Mouse (Mus musculus) embryonic fibroblast, embryonic 13.5 days (primary cell): ENCODE results near the gene Ergic1. TPM values are rescaled to one million over a fixed set of nuclear protein-coding genes. Genes with fewer than 3 reads are reported as not detected.

Source experiments
- H3K27ac ChIP-seq: 2 replicates; pipeline ENCODE4 v1.5.1; 2012; ENCODE audit warnings: low read length, control low read depth, inconsistent platforms; ENCODE audit not compliant: insufficient read depth
- H3K4me1 ChIP-seq: 2 replicates; pipeline ENCODE4 v1.6.1; 2011; ENCODE audit warnings: low read length; ENCODE audit not compliant: control insufficient read depth, insufficient read depth
- H3K4me3 ChIP-seq: 2 replicates; pipeline ENCODE4 v1.5.1; 2011; ENCODE audit warnings: mild to moderate bottlenecking, control low read depth, low read length; ENCODE audit not compliant: insufficient read depth
- CTCF ChIP-seq: IDR thresholded peaks from 2 replicates; pipeline ENCODE4 v1.5.1; 2011; ENCODE audit warnings: mild to moderate bottlenecking, control low read depth, low read length, moderate library complexity, borderline replicate concordance; ENCODE audit not compliant: insufficient read depth
- POLR2A ChIP-seq: IDR thresholded peaks from 2 replicates; pipeline ENCODE4 v1.6.1; 2011; ENCODE audit warnings: low read depth, mild to moderate bottlenecking, control low read depth, low read length, moderate library complexity
- polyA plus RNA-seq: library from polyadenylated mRNA; stranded (reverse); fragments of >200 nt; gene quantifications from 2 replicates; pipeline ENCODE4 v1.2.4, GENCODE M21; 2011; ENCODE audit warnings: low read depth; ENCODE audit not compliant: missing spikeins, insufficient read length

Gene Ergic1
- polyA plus RNA-seq, 1 experiment = 376 TPM

- TF ChIP-seq POLR2A (no peak), CTCF (no peak)
- no peak overlapping the region for H3K4me3 ChIP-seq
- H3K4me1 ChIP-seq = no peaks in the 10 kb centered on the region
- H3K27ac ChIP-seq = no peak overlapping the region
These were observed 140.3 kb downstream of the Ergic1 start for GRCm38 (mm10) chr17:26701565-26701964.

- TF ChIP-seq CTCF = no peak
- TF ChIP-seq POLR2A = no peak
- Histone ChIP-seq H3K27ac (no peak overlapping the region), H3K4me3 (no peak overlapping the region), H3K4me1 (no peaks in the 10 kb centered on the region)
These were observed 141.3 kb downstream of the Ergic1 start for GRCm38 (mm10) chr17:26702621-26703020.

GRCm38 (mm10) chr17:26703671-26704070, 142.4 kb downstream of the Ergic1 start:
- no peak for TF ChIP-seq CTCF
- TF ChIP-seq POLR2A = no peak
- no peaks in the 10 kb centered on the region for H3K4me1 ChIP-seq
- H3K27ac ChIP-seq = no peak overlapping the region
- no peak overlapping the region for H3K4me3 ChIP-seq

GRCm38 (mm10) chr17:26705463-26706359, 144.4 kb downstream of the Ergic1 start:
- TF ChIP-seq POLR2A (no peak), CTCF (no peak)
- Histone ChIP-seq H3K4me3 (no peak overlapping the region), H3K4me1 (no peaks in the 10 kb centered on the region), H3K27ac (no peak overlapping the region)

Other genes with a start within 250 kb of the Ergic1 start
- gene Neurl1b, start 146.7 kb upstream of the Ergic1 start, polyA plus RNA-seq = 1.2 and 2.4 TPM in 2 replicates
- gene Dusp1, start 639 bp downstream of the Ergic1 start, polyA plus RNA-seq = 36.3 and 60.1 TPM in 2 replicates
- gene Atp6v0e, start 101.7 kb downstream of the Ergic1 start, polyA plus RNA-seq = 174 and 192 TPM in 2 replicates
- gene Crebrf, start 154.2 kb downstream of the Ergic1 start, polyA plus RNA-seq = 14.4 TPM in 2 replicates
- 22.8 and 22.9 TPM in 2 replicates for gene Bnip1, start 219.6 kb downstream of the Ergic1 start, polyA plus RNA-seq